Mouse (Mus musculus) heart, adult 2 months (tissue): ENCODE results near the gene Hyal3. TPM values are rescaled to one million over a fixed set of nuclear protein-coding genes. Genes with fewer than 3 reads are reported as not detected.
"Not testable (repeated sequence)": the region's sequence is repeated elsewhere in the genome, so short reads cannot be mapped to it uniquely, and the experiment has no call there.

Source experiments
- DNase-seq, 2 experiments: peaks; one replicate each; pipeline ENCODE4 v3.0.0; 2021
- H3K27ac ChIP-seq: fragments of 200-600 bp; 2 replicates; pipeline ENCODE4 v1.8.1; 2022
- H3K27me3 ChIP-seq: fragments of 200-500 bp; 2 replicates; pipeline ENCODE4 v1.6.1; 2012; ENCODE audit warnings: mild to moderate bottlenecking, low read length, inconsistent platforms, mixed read lengths; ENCODE audit not compliant: control insufficient read depth, insufficient read depth
- H3K36me3 ChIP-seq: fragments of 200-500 bp; 2 replicates; pipeline ENCODE4 v1.6.1; 2012; ENCODE audit warnings: low read length, inconsistent platforms; ENCODE audit not compliant: control insufficient read depth, insufficient read depth
- H3K4me1 ChIP-seq: fragments of 200-500 bp; 2 replicates; pipeline ENCODE4 v1.6.1; 2011; ENCODE audit warnings: low read length; ENCODE audit not compliant: control insufficient read depth, insufficient read depth
- H3K4me3 ChIP-seq: fragments of 200-600 bp; 2 replicates; pipeline ENCODE4 v1.8.1; 2022
- H3K79me2 ChIP-seq: fragments of 200-500 bp; replicated peaks from 2 replicates; pipeline ENCODE4 v1.6.1; 2012; ENCODE audit warnings: mild to moderate bottlenecking, inconsistent platforms, low read length, moderate library complexity, mixed read lengths; ENCODE audit not compliant: control insufficient read depth, insufficient read depth
- H3K9ac ChIP-seq: fragments of 200-500 bp; 2 replicates; pipeline ENCODE4 v1.6.1; 2012; ENCODE audit warnings: low read depth, mild to moderate bottlenecking, control low read depth, inconsistent platforms, low read length, mixed read lengths
- CTCF ChIP-seq: fragments of 200-600 bp; IDR thresholded peaks from 2 replicates; pipeline ENCODE4 v1.8.1; 2022; ENCODE audit warnings: antibody characterized with exemption, mild to moderate bottlenecking, moderate library complexity
- EP300 ChIP-seq: fragments of 200-500 bp; IDR thresholded peaks from 2 replicates; pipeline ENCODE4 v1.6.1; 2011; ENCODE audit warnings: low read depth, low read length, control low read depth; ENCODE audit not compliant: insufficient read depth
- POLR2A ChIP-seq: fragments of 200-500 bp; IDR thresholded peaks from 2 replicates; pipeline ENCODE4 v1.6.1; 2011; ENCODE audit warnings: mild to moderate bottlenecking, low read depth, low read length, control low read depth; ENCODE audit not compliant: insufficient read depth
- WGBS: fragments of 180-500 bp; shearing (Covaris S2); methylation state at CpG from one replicate; pipeline ENCODE4 v1.1.7; 2018; 5-methylcytosine and 5-hydroxymethylcytosine counted together
- intact Hi-C: fragments of 180-260 bp; cut with DNase I; formaldehyde crosslinking; loops from one replicate; pipeline ENCODE4 v1.15.1; 2025
- polyA plus RNA-seq: library from polyadenylated mRNA; depleted of rRNA; stranded (reverse); fragments of >200 nt; gene quantifications from 2 replicates; pipeline ENCODE4 v1.2.3, GENCODE M21; 2012
- total RNA-seq, 2 experiments: library from RNA; stranded (reverse); gene quantifications; 2 replicates each; pipeline ENCODE4 v1.2.3; 2021

The Hyal3 gene
- total and polyA plus RNA-seq, 3 experiments: 0.29 to 0.34 (median 0.31) TPM

GRCm38 (mm10) chr9:107555031-107555457 is 25.6 kb upstream of the Hyal3 start:
- 0% methylated on average over 23 of the region's 23 CpGs for WGBS
- peaks cover 16% of the 10 kb centered on the region for H3K4me1 ChIP-seq
- TF ChIP-seq POLR2A (peak; percentile 83), CTCF (no peak), EP300 (peak; percentile 91)
- intact Hi-C loops: loop anchor here (2.0 kb wide), 1 partner anchor 14 kb away; no protein-coding TSS in a partner anchor
- H3K9ac ChIP-seq: peak overlapping the region; percentile 91
- H3K79me2 ChIP-seq: peaks cover 5% of the 10 kb centered on the region
- H3K4me3 ChIP-seq: peak overlapping the region; percentile 97
- H3K27ac ChIP-seq: peak overlapping the region; percentile 99
- no peaks in the 10 kb centered on the region for H3K27me3 ChIP-seq
- peak; percentile 80 to 86 for DNase-seq
- peaks cover 19% of the 10 kb centered on the region for H3K36me3 ChIP-seq

DNA sequence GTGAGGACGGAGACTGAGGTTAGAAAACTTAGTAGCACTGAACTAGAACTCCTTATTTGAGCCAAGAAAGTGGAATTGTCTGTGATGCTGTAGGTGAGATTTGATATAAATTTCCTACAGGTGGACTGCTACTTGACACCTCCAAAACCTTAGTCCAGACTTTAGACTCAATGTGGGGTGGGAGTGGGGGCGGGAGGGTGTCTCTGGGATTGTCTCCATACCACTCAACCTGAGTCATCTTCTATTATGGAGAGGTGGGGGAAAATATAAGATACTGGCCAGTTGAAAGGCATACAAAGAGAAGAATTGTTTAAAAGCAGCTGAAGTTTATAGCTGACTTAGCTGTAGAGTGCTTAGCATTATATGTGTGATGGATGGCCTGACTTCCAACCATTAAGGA is 24.9 kb upstream of the Hyal3 start:
- H3K4me1 ChIP-seq: peaks cover 16% of the 10 kb centered on the region

DNA sequence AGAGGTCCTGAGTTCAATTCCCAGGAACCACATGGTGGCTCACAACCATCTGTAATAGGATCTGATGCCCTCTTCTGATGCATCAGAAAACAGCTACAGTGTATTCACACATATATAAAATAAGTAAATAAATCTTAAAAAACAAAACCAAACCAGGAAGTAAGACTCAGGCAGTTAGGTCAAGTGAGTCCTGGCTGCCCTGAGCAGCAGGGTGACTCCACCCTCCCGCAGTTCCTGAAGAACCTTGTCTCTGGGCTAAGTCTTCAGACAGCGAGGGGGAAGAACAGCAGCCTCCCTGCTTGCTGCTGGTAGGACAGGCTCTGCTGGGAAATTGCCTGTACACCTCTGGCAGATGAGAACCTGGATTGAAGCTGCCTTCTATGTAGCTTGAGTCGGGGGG is 24.3 kb upstream of the Hyal3 start:
- peaks cover 5% of the 10 kb centered on the region for H3K79me2 ChIP-seq
- peak; percentile 26; the same call in 1 of the 2 replicates for TF ChIP-seq POLR2A
- no peak for TF ChIP-seq CTCF
- 0 out of 2 replicates have a peak, but pooled peaks have one; percentile 14 for TF ChIP-seq EP300
- H3K36me3 ChIP-seq: peaks cover 23% of the 10 kb centered on the region
- H3K4me3 ChIP-seq: peak overlapping the region; percentile 97
- H3K27ac ChIP-seq: peak overlapping the region; percentile 99
- peaks cover 14% of the 10 kb centered on the region for H3K4me1 ChIP-seq
- no peaks in the 10 kb centered on the region for H3K27me3 ChIP-seq
- no peak for DNase-seq
- WGBS: 26% methylated on average over 3 of the region's 3 CpGs
- intact Hi-C loops: no loop called here
- H3K9ac ChIP-seq: peak overlapping the region; percentile 15

More for the DNA sequence above, 24.9 kb upstream of the Hyal3 start:
- H3K36me3 ChIP-seq: peaks cover 21% of the 10 kb centered on the region
- DNase-seq: no peak
- peak overlapping the region; percentile 91 for H3K9ac ChIP-seq
- peak overlapping the region; percentile 99 for H3K27ac ChIP-seq
- H3K27me3 ChIP-seq: no peaks in the 10 kb centered on the region
- intact Hi-C loops: loop anchor here (2.0 kb wide), 1 partner anchor 13 kb away; no protein-coding TSS in a partner anchor
- WGBS: 10% methylated on average over 2 of the region's 2 CpGs
- H3K79me2 ChIP-seq: peaks cover 5% of the 10 kb centered on the region
- TF ChIP-seq POLR2A (no peak), EP300 (no peak), CTCF (no peak)
- peak overlapping the region; percentile 97 for H3K4me3 ChIP-seq

- intact Hi-C loops: no loop called here
- no peaks in the 10 kb centered on the region for H3K79me2 ChIP-seq
- peak within 1 kb of the TSS; percentile 93 for H3K4me3 ChIP-seq
- H3K36me3 ChIP-seq: peaks cover 17% of the 10 kb centered on the region
- TF ChIP-seq CTCF (no peak), EP300 (peak; percentile 86; the same call in 1 of the 2 replicates), POLR2A (peak; percentile 96)
- peak within 1 kb of the TSS; percentile 91 for H3K27ac ChIP-seq
- under 1% methylated on average over 46 of the region's 46 CpGs for whole genome bisulfite sequencing
- H3K9ac ChIP-seq: peak within 1 kb of the TSS; percentile 72
- H3K27me3 ChIP-seq: no peaks in the 10 kb centered on the region
- peak; percentile 93 to 97 for DNase-seq
- H3K4me1 ChIP-seq: peaks cover 9% of the 10 kb centered on the region
Measured at GRCm38 (mm10) chr9:107563029-107563581, 17.5 kb upstream of the Hyal3 start, which contains the start of gene Tusc2. Tusc2 (plus strand) TSS chr9:107563255.

- 49% methylated on average over 5 of the region's 5 CpGs for WGBS
- peaks cover 13% of the 10 kb centered on the region for H3K4me1 ChIP-seq
- intact Hi-C loops: loop anchor here (5.0 kb wide), 1 partner anchor 67 kb away; no protein-coding TSS in a partner anchor
- not testable (repeated sequence) for H3K27me3 ChIP-seq, DNase-seq, H3K79me2 ChIP-seq, H3K4me3 ChIP-seq, H3K36me3 ChIP-seq
- H3K27ac ChIP-seq: peak overlapping the region; percentile 95
- 0 out of 2 replicates have a peak overlapping the region, but pooled peaks have one; percentile 7 for H3K9ac ChIP-seq
Measured at GRCm38 (mm10) chr9:107565556-107565955, 15.1 kb upstream of the Hyal3 start.

GRCm38 (mm10) chr9:107566041-107566709 is 14.4 kb upstream of the Hyal3 start:
- peak overlapping the region; percentile 27 for H3K9ac ChIP-seq

More at GRCm38 (mm10) chr9:107566041-107566709, 14.4 kb upstream of the Hyal3 start:
- peaks cover 14% of the 10 kb centered on the region for H3K4me1 ChIP-seq
- no peaks in the 10 kb centered on the region for H3K27me3 ChIP-seq
- no peaks in the 10 kb centered on the region for H3K79me2 ChIP-seq
- H3K36me3 ChIP-seq: peaks cover 7% of the 10 kb centered on the region
- DNase-seq: peak; percentile 86 to 91
- TF ChIP-seq CTCF (peak; percentile 98), POLR2A (peak; percentile 53; the same call in 1 of the 2 replicates), EP300 (peak; percentile 91)
- peak overlapping the region; percentile 95 for H3K27ac ChIP-seq
- peak overlapping the region; percentile 44 for H3K4me3 ChIP-seq
- intact Hi-C loops: loop anchor here (2.0 to 5.0 kb wide), 2 partner anchors 66 to 79 kb away; no protein-coding TSS in a partner anchor
- WGBS: 33% methylated on average over 15 of the region's 15 CpGs
